Comparison of ENCODE assay signal across 28 mouse cellular contexts in genomic region chr13:40123868-40124267, GRCm38 (mm10).
"Had no signal": no experiment of that assay in that cellular context is flagged by ENCODE, and none has a peak within 500 bp of the region (broad histone marks: within the 10 kb centered on the region; RNA-seq: fewer than 3 reads in every experiment).

No protein-coding gene starts in this region.

- H3K4me2 ChIP-seq: embryonic facial prominence, embryonic 12.5 days; embryonic facial prominence, embryonic 13.5 days; embryonic facial prominence, embryonic 15.5 days; forebrain, embryonic 12.5 days; forebrain, embryonic 13.5 days; forebrain, embryonic 15.5 days had no signal

- H3K4me3 ChIP-seq: embryonic facial prominence, embryonic 10.5 days; embryonic facial prominence, embryonic 12.5 days; embryonic facial prominence, embryonic 13.5 days; embryonic facial prominence, embryonic 15.5 days; erythroblast, embryonic 14.5 days; forebrain, embryonic 10.5 days; forebrain, embryonic 12.5 days; forebrain, embryonic 13.5 days; forebrain, embryonic 15.5 days; gastrocnemius, adult 2 months; heart, adult 2 months had no signal

- DNase-seq: cerebellum, adult 2 months; cerebellum, adult 8-10 months; cerebellum, adult 9-10 months; cerebellum, adult 9-11 months; cerebellum, postnatal 10 days; cerebellum, postnatal 14 days; cerebellum, postnatal 25 days; cerebellum, postnatal 36 days; embryo, embryonic 11 days; forebrain, postnatal 0 days; gastrocnemius, adult 2 months; gastrocnemius, postnatal 10 days; gastrocnemius, postnatal 14 days; gastrocnemius, postnatal 25 days; gastrocnemius, postnatal 36 days; heart, adult 18-20 months; heart, adult 2 months had no signal

- H3K27ac ChIP-seq: embryonic facial prominence, embryonic 10.5 days; embryonic facial prominence, embryonic 12.5 days; embryonic facial prominence, embryonic 13.5 days; embryonic facial prominence, embryonic 15.5 days; forebrain, embryonic 10.5 days; forebrain, embryonic 12.5 days; forebrain, embryonic 13.5 days; forebrain, embryonic 15.5 days; gastrocnemius, adult 2 months; heart, adult 2 months had no signal

- H3K36me3 ChIP-seq: embryonic facial prominence, embryonic 10.5 days; embryonic facial prominence, embryonic 12.5 days; embryonic facial prominence, embryonic 13.5 days; embryonic facial prominence, embryonic 15.5 days; forebrain, embryonic 10.5 days; forebrain, embryonic 12.5 days; forebrain, embryonic 15.5 days had no signal

- H3K9me3 ChIP-seq: embryonic facial prominence, embryonic 10.5 days; embryonic facial prominence, embryonic 12.5 days; embryonic facial prominence, embryonic 13.5 days; embryonic facial prominence, embryonic 15.5 days; forebrain, embryonic 10.5 days; forebrain, embryonic 12.5 days; forebrain, embryonic 13.5 days; forebrain, embryonic 15.5 days had no signal

- H3K4me1 ChIP-seq: embryonic facial prominence, embryonic 10.5 days; embryonic facial prominence, embryonic 12.5 days; embryonic facial prominence, embryonic 13.5 days; embryonic facial prominence, embryonic 15.5 days; forebrain, embryonic 10.5 days; forebrain, embryonic 12.5 days; forebrain, embryonic 13.5 days; forebrain, embryonic 15.5 days had no signal

- ATAC-seq: forebrain, embryonic 13.5 days; forebrain, embryonic 14.5 days; forebrain, embryonic 15.5 days; forebrain, embryonic 16.5 days; forebrain, postnatal 0 days had no signal

- H3K27me3 ChIP-seq: embryonic facial prominence, embryonic 12.5 days; embryonic facial prominence, embryonic 13.5 days; embryonic facial prominence, embryonic 15.5 days; forebrain, embryonic 12.5 days; forebrain, embryonic 13.5 days; forebrain, embryonic 15.5 days had no signal

- H3K9ac ChIP-seq: embryonic facial prominence, embryonic 12.5 days; embryonic facial prominence, embryonic 13.5 days; embryonic facial prominence, embryonic 15.5 days; forebrain, embryonic 12.5 days; forebrain, embryonic 13.5 days; forebrain, embryonic 15.5 days; forebrain, postnatal 0 days had no signal
